Mouse (Mus musculus): ENCODE results near the gene Gm826. TPM values are rescaled to one million over a fixed set of nuclear protein-coding genes. Genes with fewer than 3 reads are reported as not detected.

Gm826 gene
- polyA plus RNA-seq, 1 experiment from 2014 or later: 33.3 TPM

DNA sequence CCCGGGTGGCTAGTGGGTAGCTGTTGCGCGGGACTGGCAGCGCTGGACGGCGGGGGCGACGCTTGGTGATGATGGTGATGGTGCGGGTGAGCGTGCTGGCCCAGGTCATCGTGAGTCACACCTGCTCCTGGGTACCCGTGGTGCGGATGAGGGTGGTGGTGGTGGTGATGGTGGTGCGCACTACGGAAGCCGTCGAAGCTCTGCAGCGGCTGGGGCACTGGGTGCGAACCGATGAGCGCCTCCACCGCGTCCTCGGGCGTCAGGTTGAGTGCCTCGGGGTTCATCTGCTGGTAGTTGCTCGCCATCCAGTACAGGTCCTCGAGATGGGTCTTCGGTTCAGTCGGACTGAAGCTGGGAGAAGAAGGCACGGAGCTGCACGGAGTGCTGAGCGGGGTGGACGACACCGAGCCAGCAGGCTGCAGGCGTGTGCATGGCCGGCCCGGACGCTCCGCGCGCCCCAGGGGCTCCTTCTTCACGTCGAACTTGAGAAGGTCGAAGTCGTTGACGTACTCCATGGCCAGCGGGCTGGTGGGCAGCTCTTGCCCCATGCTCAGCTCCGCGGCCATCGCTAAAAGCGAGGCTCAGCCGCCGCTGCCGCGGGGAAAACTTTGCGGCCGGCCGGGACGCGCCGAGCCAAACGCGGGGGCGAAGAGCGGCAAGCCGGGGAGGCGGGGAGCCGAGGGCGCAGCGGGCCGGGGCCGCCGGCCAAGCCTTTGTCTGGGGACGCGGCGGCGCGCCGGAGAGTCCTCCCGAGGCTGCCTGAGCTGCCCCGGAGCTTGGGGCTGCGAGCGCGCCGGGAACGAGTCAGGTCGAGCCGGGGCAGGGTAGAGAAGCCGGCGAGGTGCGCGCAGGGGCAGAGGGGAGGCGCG lies 32.4 kb upstream of the Gm826 start:
- H3K9ac ChIP-seq (ENCODE audit: low read depth, low read length): peak overlapping the region; percentile 69
- H3K9me3 ChIP-seq (replicated peaks; ENCODE audit: control insufficient read depth, low read length): no peaks in the 10 kb centered on the region
- peaks cover 21% of the 10 kb centered on the region for H3K4me1 ChIP-seq (ENCODE audit: control insufficient read depth, insufficient read depth, low read length)
- 0 out of 2 replicates have a peak, but pooled peaks have one; percentile 12 for ATAC-seq (replicated peaks; ENCODE audit: insufficient number of reproducible peaks, low FRiP score, low TSS enrichment)
- H3K4me2 ChIP-seq: peak overlapping the region; percentile 94
- 0 out of 2 replicates have a peak overlapping the region, but pooled peaks have one; percentile 13 for H3K27ac ChIP-seq (ENCODE audit: low read depth, low read length)
- no peaks in the 10 kb centered on the region for H3K36me3 ChIP-seq (ENCODE audit: control insufficient read depth, insufficient read depth, low read length)
- H3K27me3 ChIP-seq (ENCODE audit: control insufficient read depth, insufficient read depth, low read length): peaks cover 70% of the 10 kb centered on the region
- 1% methylated on average over 81 of the region's 95 CpGs for WGBS (ENCODE audit: insufficient replicate concordance)
- H3K4me3 ChIP-seq (ENCODE audit: low read depth, low read length): peak overlapping the region; percentile 50

GRCm38 (mm10) chr2:160365107-160365911 lies 31.3 kb upstream of the Gm826 start:
- peaks cover 28% of the 10 kb centered on the region for H3K4me1 ChIP-seq (ENCODE audit: control insufficient read depth, insufficient read depth, low read length)
- under 1% methylated on average over 50 of the region's 50 CpGs for WGBS (ENCODE audit: insufficient replicate concordance)

DNA sequence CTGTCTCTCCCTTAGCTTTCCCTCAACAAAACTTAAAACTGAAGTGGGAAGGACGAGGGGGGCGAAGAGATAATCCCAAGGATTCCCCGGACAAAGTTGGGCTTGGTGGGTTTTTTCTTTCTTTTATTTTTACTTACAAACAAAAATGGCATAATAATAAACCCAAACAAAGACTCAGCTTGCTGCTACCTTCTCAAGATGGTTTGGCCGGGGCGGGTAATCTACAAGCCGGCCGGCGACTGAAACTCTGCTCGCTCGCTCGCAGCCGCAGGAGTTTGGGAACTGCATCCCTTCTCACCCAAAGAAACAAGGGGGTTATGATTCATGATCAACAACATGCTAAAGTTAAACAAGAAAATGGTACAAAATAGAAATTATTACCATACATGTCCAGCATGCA lies 30.7 kb upstream of the Gm826 start:
- H3K4me1 ChIP-seq (ENCODE audit: control insufficient read depth, insufficient read depth, low read length): peaks cover 24% of the 10 kb centered on the region
- 2% methylated on average over 12 of the region's 12 CpGs for WGBS (ENCODE audit: insufficient replicate concordance)
- H3K4me2 ChIP-seq: peak overlapping the region; percentile 94
- H3K9me3 ChIP-seq (replicated peaks; ENCODE audit: control insufficient read depth, low read length): no peaks in the 10 kb centered on the region
- peak overlapping the region; percentile 28; the same call in 1 of the 2 replicates for H3K9ac ChIP-seq (ENCODE audit: low read depth, low read length)
- no peak for ATAC-seq (replicated peaks; ENCODE audit: insufficient number of reproducible peaks, low FRiP score, low TSS enrichment)
- peak overlapping the region; percentile 50 for H3K4me3 ChIP-seq (ENCODE audit: low read depth, low read length)
- no peaks in the 10 kb centered on the region for H3K36me3 ChIP-seq (ENCODE audit: control insufficient read depth, insufficient read depth, low read length)
- peaks cover 69% of the 10 kb centered on the region for H3K27me3 ChIP-seq (ENCODE audit: control insufficient read depth, insufficient read depth, low read length)
- no peak overlapping the region for H3K27ac ChIP-seq (ENCODE audit: low read depth, low read length)

More at GRCm38 (mm10) chr2:160365107-160365911, 31.3 kb upstream of the Gm826 start:
- peak overlapping the region; percentile 50 for H3K4me3 ChIP-seq (ENCODE audit: low read depth, low read length)
- peaks cover 69% of the 10 kb centered on the region for H3K27me3 ChIP-seq (ENCODE audit: control insufficient read depth, insufficient read depth, low read length)
- no peak overlapping the region for H3K27ac ChIP-seq (ENCODE audit: low read depth, low read length)
- H3K9me3 ChIP-seq (replicated peaks; ENCODE audit: control insufficient read depth, low read length): no peaks in the 10 kb centered on the region
- no peaks in the 10 kb centered on the region for H3K36me3 ChIP-seq (ENCODE audit: control insufficient read depth, insufficient read depth, low read length)
- H3K9ac ChIP-seq (ENCODE audit: low read depth, low read length): peak overlapping the region; percentile 69
- no peak for ATAC-seq (replicated peaks; ENCODE audit: insufficient number of reproducible peaks, low FRiP score, low TSS enrichment)
- peak overlapping the region; percentile 94 for H3K4me2 ChIP-seq

- no peaks in the 10 kb centered on the region for H3K36me3 ChIP-seq (ENCODE audit: control insufficient read depth, insufficient read depth, low read length)
- peaks cover 69% of the 10 kb centered on the region for H3K27me3 ChIP-seq (ENCODE audit: control insufficient read depth, insufficient read depth, low read length)
- no peak overlapping the region for H3K9ac ChIP-seq (ENCODE audit: low read depth, low read length)
- ATAC-seq (replicated peaks; ENCODE audit: insufficient number of reproducible peaks, low FRiP score, low TSS enrichment): no peak
- peak overlapping the region; percentile 50 for H3K4me3 ChIP-seq (ENCODE audit: low read depth, low read length)
- under 1% methylated on average over 9 of the region's 9 CpGs for WGBS (ENCODE audit: insufficient replicate concordance)
- peak overlapping the region; percentile 94 for H3K4me2 ChIP-seq
- H3K27ac ChIP-seq (ENCODE audit: low read depth, low read length): no peak overlapping the region
- peaks cover 19% of the 10 kb centered on the region for H3K4me1 ChIP-seq (ENCODE audit: control insufficient read depth, insufficient read depth, low read length)
- no peaks in the 10 kb centered on the region for H3K9me3 ChIP-seq (replicated peaks; ENCODE audit: control insufficient read depth, low read length)
These were observed 30.2 kb upstream of the Gm826 start for GRCm38 (mm10) chr2:160364128-160364650.

GRCm38 (mm10) chr2:160363201-160363600 lies 29.2 kb upstream of the Gm826 start:
- peaks cover 68% of the 10 kb centered on the region for H3K27me3 ChIP-seq (ENCODE audit: control insufficient read depth, insufficient read depth, low read length)
- no peak for ATAC-seq (replicated peaks; ENCODE audit: insufficient number of reproducible peaks, low FRiP score, low TSS enrichment)
- no peak overlapping the region for H3K4me3 ChIP-seq (ENCODE audit: low read depth, low read length)
- 24% methylated on average over 4 of the region's 4 CpGs for WGBS (ENCODE audit: insufficient replicate concordance)
- no peak overlapping the region for H3K9ac ChIP-seq (ENCODE audit: low read depth, low read length)
- H3K4me2 ChIP-seq: no peak overlapping the region
- no peak overlapping the region for H3K27ac ChIP-seq (ENCODE audit: low read depth, low read length)
- H3K36me3 ChIP-seq (ENCODE audit: control insufficient read depth, insufficient read depth, low read length): no peaks in the 10 kb centered on the region
- H3K9me3 ChIP-seq (replicated peaks; ENCODE audit: control insufficient read depth, low read length): no peaks in the 10 kb centered on the region
- H3K4me1 ChIP-seq (ENCODE audit: control insufficient read depth, insufficient read depth, low read length): peaks cover 17% of the 10 kb centered on the region

DNA sequence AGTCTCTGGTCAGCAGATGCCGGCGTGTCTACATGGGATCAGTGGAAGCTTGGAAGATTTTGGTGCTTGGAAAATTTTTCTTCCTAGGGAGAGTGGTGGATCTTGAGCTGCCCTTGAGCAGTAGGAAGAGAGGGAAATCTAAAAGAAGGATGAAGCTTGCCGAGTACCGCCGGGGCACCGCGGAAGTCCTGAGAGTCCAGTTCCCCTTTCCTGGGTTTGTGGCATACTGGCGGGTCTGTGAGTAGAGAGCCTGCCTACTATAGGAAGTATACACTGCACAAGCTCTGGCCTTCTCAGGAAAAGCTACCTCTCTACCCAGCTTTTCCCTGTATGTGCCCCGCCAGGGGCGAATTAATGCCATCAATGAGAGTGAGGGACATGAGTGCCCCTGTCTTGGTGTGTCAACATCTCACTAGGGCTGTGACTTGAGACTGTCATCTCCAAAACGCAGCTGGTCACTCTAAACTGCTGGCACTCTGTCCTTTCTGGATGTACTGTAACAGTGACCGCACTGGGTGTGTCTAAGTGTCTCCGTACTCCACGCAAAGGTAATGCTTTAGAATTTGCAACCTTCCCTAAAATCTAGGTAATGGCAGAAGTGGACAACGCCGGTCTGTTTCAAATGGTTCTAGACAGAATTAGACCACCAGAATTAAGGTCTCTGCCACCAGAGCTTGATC lies 27.6 kb upstream of the Gm826 start:
- Histone ChIP-seq H3K4me2 (peak overlapping the region; percentile 40), H3K27ac (ENCODE audit: low read depth, low read length) (no peak overlapping the region), H3K9ac (ENCODE audit: low read depth, low read length) (no peak overlapping the region), H3K9me3 (replicated peaks; ENCODE audit: control insufficient read depth, low read length) (no peaks in the 10 kb centered on the region), H3K4me1 (ENCODE audit: control insufficient read depth, insufficient read depth, low read length) (peaks cover 17% of the 10 kb centered on the region), H3K36me3 (ENCODE audit: control insufficient read depth, insufficient read depth, low read length) (no peaks in the 10 kb centered on the region), H3K4me3 (ENCODE audit: low read depth, low read length) (peak overlapping the region; percentile 19; the same call in 1 of the 2 replicates), H3K27me3 (ENCODE audit: control insufficient read depth, insufficient read depth, low read length) (peaks cover 73% of the 10 kb centered on the region)
- WGBS (ENCODE audit: insufficient replicate concordance): 7% methylated on average over 16 of the region's 16 CpGs
- ATAC-seq (replicated peaks; ENCODE audit: insufficient number of reproducible peaks, low FRiP score, low TSS enrichment): no peak

DNA sequence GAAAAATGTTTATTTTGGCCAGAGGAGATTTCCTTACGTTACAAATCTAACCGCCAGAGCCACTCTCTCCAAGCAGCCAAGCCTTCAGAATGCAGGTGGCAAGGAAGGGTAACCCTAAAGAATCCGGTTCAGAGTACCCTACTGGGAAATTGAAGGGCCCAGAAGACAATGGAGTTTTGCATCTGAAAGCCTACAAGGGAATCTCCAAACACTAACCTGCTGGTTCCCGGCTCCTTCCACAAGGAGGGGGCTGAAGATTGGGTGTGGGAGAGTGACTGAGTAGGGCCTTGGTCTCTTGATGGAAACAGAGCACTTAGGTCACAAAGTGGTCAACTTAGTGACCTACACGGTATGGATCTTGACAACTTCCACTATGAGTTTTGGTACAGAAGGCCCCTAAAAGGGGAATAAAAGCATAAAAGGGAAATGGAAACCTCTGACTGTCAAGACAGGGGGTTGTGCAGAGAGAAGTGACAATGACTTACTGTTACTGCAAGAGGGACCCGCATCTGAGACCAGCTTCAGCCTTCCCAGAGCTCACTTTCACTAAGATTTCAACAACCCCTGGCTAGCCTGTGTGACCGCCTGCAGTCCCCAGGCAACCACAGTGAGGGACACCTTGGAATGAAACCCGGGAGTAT lies 26.4 kb upstream of the Gm826 start:
- Histone ChIP-seq H3K9me3 (replicated peaks; ENCODE audit: control insufficient read depth, low read length) (no peaks in the 10 kb centered on the region), H3K4me3 (ENCODE audit: low read depth, low read length) (no peak overlapping the region), H3K4me1 (ENCODE audit: control insufficient read depth, insufficient read depth, low read length) (peaks cover 10% of the 10 kb centered on the region), H3K27ac (ENCODE audit: low read depth, low read length) (no peak overlapping the region), H3K4me2 (no peak overlapping the region), H3K27me3 (ENCODE audit: control insufficient read depth, insufficient read depth, low read length) (peaks cover 63% of the 10 kb centered on the region), H3K36me3 (ENCODE audit: control insufficient read depth, insufficient read depth, low read length) (no peaks in the 10 kb centered on the region), H3K9ac (ENCODE audit: low read depth, low read length) (no peak overlapping the region)
- 10% methylated on average over 8 of the region's 8 CpGs for WGBS (ENCODE audit: insufficient replicate concordance)
- ATAC-seq (replicated peaks; ENCODE audit: insufficient number of reproducible peaks, low FRiP score, low TSS enrichment): no peak
